Mouse (Mus musculus): ENCODE data around the gene Fancm.

DNA sequence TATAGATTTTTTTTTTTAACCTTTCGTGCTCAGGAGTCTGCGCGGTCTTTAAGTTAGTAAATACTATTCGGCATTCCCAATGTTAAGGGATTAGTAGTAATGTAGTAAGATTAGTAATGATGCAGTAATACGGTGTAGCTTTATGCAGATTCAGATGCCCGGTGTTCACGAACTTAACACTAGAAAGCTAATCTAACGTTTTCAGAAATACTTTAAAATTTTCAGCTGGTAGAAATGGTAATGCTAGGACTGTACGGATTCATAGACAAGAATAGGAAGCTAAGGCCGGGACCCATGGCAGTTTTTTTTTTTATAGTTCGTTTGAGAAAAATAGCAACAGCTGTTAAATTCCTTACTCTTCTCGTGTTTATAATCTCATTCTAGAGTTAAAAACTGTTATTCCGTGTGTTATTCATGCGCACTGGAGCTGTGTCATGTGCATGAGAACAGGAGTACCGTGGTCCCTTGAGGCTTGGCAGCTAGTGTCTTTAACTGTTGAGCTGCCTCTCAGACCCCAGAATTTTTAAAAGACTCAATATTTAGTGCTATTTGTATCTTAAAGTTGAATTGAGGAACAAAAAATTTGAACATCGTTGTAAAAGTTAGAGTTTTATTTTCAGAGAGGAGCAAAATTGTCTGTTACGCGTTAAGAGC is 38.4 kb upstream of the Fancm start:
- no peak for TF ChIP-seq POLR2A (IDR thresholded peaks at IDR 0.05; ENCODE audit: low read depth, low read length)
- TF ChIP-seq CTCF (IDR thresholded peaks at IDR 0.05; ENCODE audit: extremely low read depth, insufficient read length, insufficient replicate concordance, low read depth, low read length), result no peak

Measured in small intestine, adult 2 months (tissue).